Mouse (Mus musculus) olfactory bulb, adult 2 months (tissue): ENCODE data around the gene Ankmy1. TPM values are rescaled to one million over a fixed set of nuclear protein-coding genes. Genes with fewer than 3 reads are reported as not detected.
A peak's percentile ranks its signal among the peaks of the same experiment; 100 is the strongest.

ENCODE experiments used
- H3K27ac ChIP-seq: fragments of 200-500 bp; 2 replicates; pipeline ENCODE4 v1.5.1; 2012; ENCODE audit warnings: low read depth, low read length; ENCODE audit not compliant: insufficient read depth
- H3K4me1 ChIP-seq: fragments of 200-500 bp; 2 replicates; pipeline ENCODE4 v1.6.1; 2012; ENCODE audit warnings: low read length; ENCODE audit not compliant: control insufficient read depth, insufficient read depth
- H3K4me3 ChIP-seq: fragments of 200-500 bp; 2 replicates; pipeline ENCODE4 v1.5.1; 2012; ENCODE audit warnings: mild to moderate bottlenecking, low read depth, low read length, moderate library complexity; ENCODE audit not compliant: insufficient read depth
- CTCF ChIP-seq: fragments of 200-500 bp; IDR thresholded peaks from 2 replicates; pipeline ENCODE4 v1.5.1; 2012; ENCODE audit warnings: low read depth, mild to moderate bottlenecking, low read length, moderate library complexity; ENCODE audit not compliant: insufficient read depth
- POLR2A ChIP-seq: fragments of 200-500 bp; IDR thresholded peaks from 2 replicates; pipeline ENCODE4 v1.6.1; 2012; ENCODE audit warnings: mild to moderate bottlenecking, low read depth, low read length, moderate library complexity; ENCODE audit not compliant: insufficient read depth
- WGBS: fragments of 180-500 bp; shearing (Covaris S2); methylation state at CpG from one replicate; pipeline ENCODE4 v1.1.7; 2018; 5-methylcytosine and 5-hydroxymethylcytosine counted together
- polyA plus RNA-seq: library from polyadenylated mRNA; stranded (reverse); fragments of >200 nt; gene quantifications from 2 replicates; pipeline ENCODE4 v1.2.4, GENCODE M21; 2012; ENCODE audit warnings: low replicate concordance; ENCODE audit not compliant: missing spikeins, insufficient read depth, insufficient read length

The Ankmy1 gene
- polyA plus RNA-seq, 1 experiment = not detected

GRCm38 (mm10) chr1:92840231-92840890, 62.3 kb downstream of the Ankmy1 start:
- WGBS = 77% methylated on average over 8 of the region's 8 CpGs
- peaks cover 41% of the 10 kb centered on the region for H3K4me1 ChIP-seq
- TF ChIP-seq CTCF (0 out of 2 replicates have a peak, but pooled peaks have one; percentile 19), POLR2A (no peak)

GRCm38 (mm10) chr1:92839211-92839610, 63.5 kb downstream of the Ankmy1 start:
- 79% methylated on average over 7 of the region's 7 CpGs for WGBS
- no peak for TF ChIP-seq CTCF
- TF ChIP-seq POLR2A = no peak
- H3K4me1 ChIP-seq = peaks cover 39% of the 10 kb centered on the region
- no peak overlapping the region for H3K27ac ChIP-seq
- no peak overlapping the region for H3K4me3 ChIP-seq

More at GRCm38 (mm10) chr1:92840231-92840890, 62.3 kb downstream of the Ankmy1 start:
- Histone ChIP-seq H3K27ac (no peak overlapping the region), H3K4me3 (no peak overlapping the region)

- H3K27ac ChIP-seq = no peak overlapping the region
- no peak for TF ChIP-seq POLR2A
- TF ChIP-seq CTCF = no peak
- WGBS = 59% methylated on average over 14 of the region's 14 CpGs
- H3K4me3 ChIP-seq = no peak overlapping the region
- H3K4me1 ChIP-seq = peaks cover 34% of the 10 kb centered on the region
Observed at GRCm38 (mm10) chr1:92837931-92838833, 64.5 kb downstream of the Ankmy1 start.

DNA sequence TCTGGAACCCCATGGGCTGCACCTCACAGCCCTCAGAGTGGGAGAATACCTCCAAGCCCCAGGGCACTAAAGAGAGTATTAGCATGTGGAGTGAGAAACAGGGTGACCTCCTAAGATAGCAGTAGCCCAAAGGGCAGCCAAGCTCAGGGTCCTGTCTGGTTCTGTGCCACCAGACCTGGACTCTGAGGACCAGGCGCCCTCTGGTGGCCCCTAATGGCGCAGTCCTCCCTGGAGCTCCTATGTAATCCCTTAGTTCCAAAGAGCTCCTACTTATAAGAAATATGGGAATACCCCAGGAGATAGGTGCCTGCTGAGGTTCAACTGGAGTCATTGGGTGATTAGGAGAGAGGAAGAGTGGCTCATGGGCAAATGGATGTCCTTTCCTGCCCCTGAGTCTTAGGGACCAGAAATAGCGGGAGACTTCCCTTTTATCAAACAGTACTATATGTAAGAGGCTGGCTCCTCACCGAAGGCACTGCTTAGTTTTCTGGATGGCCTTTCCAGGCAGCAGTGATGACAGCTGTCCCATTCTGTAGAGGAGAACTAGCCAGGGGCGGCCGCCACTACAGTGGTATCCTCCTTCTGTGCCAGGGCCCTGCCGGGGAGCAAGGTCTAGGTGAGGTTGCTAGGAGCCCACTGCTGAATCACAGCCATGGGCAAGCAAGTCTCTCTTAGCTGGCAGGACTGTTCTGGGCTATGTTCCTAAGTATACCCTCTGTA, 68.6 kb downstream of the Ankmy1 start:
- no peak overlapping the region for H3K27ac ChIP-seq
- H3K4me3 ChIP-seq = no peak overlapping the region
- H3K4me1 ChIP-seq = peaks cover 27% of the 10 kb centered on the region
- TF ChIP-seq POLR2A (no peak), CTCF (peak; percentile 87; the same call in 1 of the 2 replicates)
- 28% methylated on average over 7 of the region's 7 CpGs for whole genome bisulfite sequencing

- Histone ChIP-seq H3K4me3 (peak overlapping the region; percentile 67), H3K4me1 (peaks cover 16% of the 10 kb centered on the region), H3K27ac (peak overlapping the region; percentile 62)
- WGBS = 1% methylated on average over 62 of the region's 62 CpGs
- TF ChIP-seq CTCF (no peak), POLR2A (no peak)
Observed at GRCm38 (mm10) chr1:92832011-92833010, 70.4 kb downstream of the Ankmy1 start.

GRCm38 (mm10) chr1:92831188-92832001, 71.3 kb downstream of the Ankmy1 start, which contains the start of gene Gpc1:
Gene Gpc1 (plus strand): TSS chr1:92831645.
- Histone ChIP-seq H3K4me3 (peak within 1 kb of the TSS; percentile 67), H3K4me1 (peaks cover 16% of the 10 kb centered on the region), H3K27ac (peak within 1 kb of the TSS; percentile 77)
- peak; percentile 32 for TF ChIP-seq POLR2A
- TF ChIP-seq CTCF = no peak
- under 1% methylated on average over 72 of the region's 99 CpGs for WGBS

DNA sequence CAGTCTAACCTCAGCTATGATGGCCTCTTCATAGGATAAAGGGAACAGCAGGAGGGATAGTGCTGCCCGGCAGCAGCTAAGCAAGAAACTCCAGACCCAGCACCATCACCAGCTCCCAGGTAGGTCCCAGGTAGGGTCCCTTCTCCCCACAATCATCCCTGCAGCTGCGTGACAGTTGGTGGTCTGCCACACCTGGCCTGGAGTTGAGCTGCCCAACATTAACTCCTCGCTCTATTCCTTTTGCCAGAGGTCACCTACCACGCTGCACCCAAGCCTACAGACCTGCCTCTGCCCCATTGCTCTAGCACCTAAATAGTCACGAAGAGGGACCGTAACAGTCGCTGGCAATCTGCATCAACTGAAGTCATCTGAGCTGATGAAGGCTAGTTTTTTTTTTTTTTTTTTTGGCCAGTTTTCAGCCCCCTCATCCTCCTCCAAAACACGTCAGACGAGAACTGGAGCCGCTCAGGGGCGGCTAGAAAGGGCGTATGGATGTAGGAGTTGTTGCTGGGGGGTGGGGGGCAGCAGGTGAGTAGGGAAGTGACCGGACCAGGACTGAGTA, 72.0 kb downstream of the Ankmy1 start:
- peaks cover 16% of the 10 kb centered on the region for H3K4me1 ChIP-seq
- TF ChIP-seq POLR2A (no peak), CTCF (no peak)
- H3K27ac ChIP-seq = peak overlapping the region; percentile 77
- WGBS = 5% methylated on average over 13 of the region's 13 CpGs
- peak overlapping the region; percentile 67 for H3K4me3 ChIP-seq
